In the genomic region with DNA sequence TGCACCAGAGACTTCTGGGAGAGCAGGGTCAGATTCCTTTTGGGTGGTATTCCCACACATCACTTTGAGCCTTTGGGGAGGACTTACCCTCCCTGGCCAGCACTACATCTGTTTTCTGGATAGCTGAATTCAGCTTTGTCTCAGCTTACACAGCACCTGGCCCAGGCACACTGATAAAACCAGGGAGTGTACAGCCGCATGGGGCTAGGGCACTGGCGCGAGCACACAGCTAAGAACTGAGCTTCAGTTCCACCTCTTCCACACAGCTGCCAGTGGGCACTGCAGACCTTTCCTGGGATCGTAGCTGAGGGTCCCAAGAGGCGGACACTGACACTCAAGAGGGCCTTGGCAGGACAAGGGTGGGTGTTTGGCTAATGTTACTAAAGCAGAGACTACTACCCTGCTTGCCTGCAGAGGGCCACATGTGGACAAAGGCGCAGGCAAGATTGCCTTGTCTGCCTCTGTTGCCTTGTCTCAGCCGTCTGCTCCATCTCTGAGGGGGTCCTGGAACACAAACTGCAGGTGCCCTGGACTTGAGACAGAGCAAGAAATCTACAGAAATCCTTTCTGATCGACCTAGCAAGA, we compare ENCODE assay signal across 20 mouse cellular contexts. TPM values are rescaled to one million over a fixed set of nuclear protein-coding genes. Genes with fewer than 3 reads are reported as not detected.
DNase-seq lines count a peak whose midpoint lies in the region; ATAC-seq and TF ChIP-seq lines count a peak whose summit lies in the region.
"Had no signal": no experiment of that assay in that cellular context is flagged by ENCODE, and none has a peak within 500 bp of the region (broad histone marks: within the 10 kb centered on the region; RNA-seq: fewer than 3 reads in every experiment).

No protein-coding gene starts in this region.

- no peaks in the 10 kb centered on the region for H3K27me3 ChIP-seq in kidney, embryonic 15.5 days
- no peaks in the 10 kb centered on the region for H3K27me3 ChIP-seq in erythroblast, embryonic 14.5 days (ENCODE audit: control insufficient read depth)
- no peaks in the 10 kb centered on the region for H3K27me3 ChIP-seq in liver, embryonic 15.5 days
- H3K27me3 ChIP-seq in midbrain, postnatal 0 days (ENCODE audit: insufficient read depth, low read length) = no peaks in the 10 kb centered on the region
- H3K27me3 ChIP-seq: neural tube, embryonic 12.5 days had no signal

- 77% methylated on average over 8 of the region's 8 CpGs for WGBS in kidney, embryonic 15.5 days
- WGBS in bone marrow, adult 2 months = 69% methylated on average over 8 of the region's 8 CpGs
- WGBS in liver, embryonic 15.5 days (ENCODE audit: insufficient replicate concordance) = 38% methylated on average over 8 of the region's 8 CpGs
- 81% methylated on average over 8 of the region's 8 CpGs for WGBS in midbrain, postnatal 0 days

- no peak overlapping the region for H3K9ac ChIP-seq in kidney, embryonic 15.5 days
- peak overlapping the region; percentile 56 for H3K9ac ChIP-seq in liver, embryonic 15.5 days
- H3K9ac ChIP-seq in midbrain, postnatal 0 days (replicated peaks; ENCODE audit: low read length, poor library complexity, severe bottlenecking) = no peak overlapping the region
- H3K9ac ChIP-seq: forebrain, postnatal 0 days; neural tube, embryonic 12.5 days had no signal

- no peak for DNase-seq in kidney, postnatal 25 days
- no peak for DNase-seq in retina, embryonic 14.5 days (ENCODE audit: low spot score)
- DNase-seq in adipocyte (ENCODE audit: low spot score) = no peak
- DNase-seq in midbrain, postnatal 0 days (ENCODE audit: low spot score) = no peak
- DNase-seq: B cell, adult 2 months; cerebellum, postnatal 10 days; forebrain, postnatal 0 days; gastrocnemius, postnatal 10 days; heart, postnatal 36 days; kidney, adult 2 months had no signal

- H3K27ac ChIP-seq in kidney, embryonic 15.5 days = no peak overlapping the region
- H3K27ac ChIP-seq in bone marrow, adult 2 months (ENCODE audit: control insufficient read depth, insufficient read depth, low read depth, low read length, poor library complexity) = peak overlapping the region; percentile 87
- H3K27ac ChIP-seq in liver, embryonic 15.5 days (replicated peaks) = peak overlapping the region; percentile 96
- H3K27ac ChIP-seq in midbrain, postnatal 0 days (ENCODE audit: low read depth, low read length) = no peak overlapping the region
- H3K27ac ChIP-seq: heart, embryonic 10.5 days; layer of hippocampus, adult 2 months; macrophage; neural tube, embryonic 12.5 days had no signal

- no peak for TF ChIP-seq CTCF in bone marrow, adult 2 months (IDR thresholded peaks at IDR 0.05; ENCODE audit: control insufficient read depth, insufficient read depth, low read length)
- TF ChIP-seq CTCF in midbrain, postnatal 0 days (IDR thresholded peaks at IDR 0.05) = no peak

- H3K36me3 ChIP-seq in kidney, embryonic 15.5 days = peaks cover 57% of the 10 kb centered on the region
- H3K36me3 ChIP-seq in erythroblast, embryonic 14.5 days (ENCODE audit: control insufficient read depth) = peaks cover 97% of the 10 kb centered on the region
- peaks cover 74% of the 10 kb centered on the region for H3K36me3 ChIP-seq in liver, embryonic 15.5 days (replicated peaks)
- H3K36me3 ChIP-seq in midbrain, postnatal 0 days (ENCODE audit: insufficient read depth, low read length) = peaks cover 29% of the 10 kb centered on the region

- H3K9me3 ChIP-seq in kidney, embryonic 15.5 days (replicated peaks) = no peaks in the 10 kb centered on the region
- H3K9me3 ChIP-seq in erythroblast, embryonic 14.5 days (ENCODE audit: control insufficient read depth, low read length) = no peaks in the 10 kb centered on the region
- H3K9me3 ChIP-seq in liver, embryonic 15.5 days (replicated peaks) = no peaks in the 10 kb centered on the region
- H3K9me3 ChIP-seq in midbrain, postnatal 0 days (ENCODE audit: low read length) = no peaks in the 10 kb centered on the region
- H3K9me3 ChIP-seq: heart, embryonic 10.5 days; neural tube, embryonic 12.5 days had no signal

- TF ChIP-seq POLR2A in bone marrow, adult 2 months (IDR thresholded peaks at IDR 0.05; ENCODE audit: borderline replicate concordance, control insufficient read depth, low read depth, low read length) = no peak

- ATAC-seq in kidney, embryonic 15.5 days (replicated peaks; ENCODE audit: low FRiP score) = peak; percentile 52; the same call in 1 of the 2 replicates
- peak; percentile 76 for ATAC-seq in liver, embryonic 15.5 days (ENCODE audit: insufficient read depth)
- ATAC-seq in midbrain, postnatal 0 days (ENCODE audit: low FRiP score) = no peak
- ATAC-seq: forebrain, postnatal 0 days; hindbrain, embryonic 16.5 days; midbrain, embryonic 16.5 days had no signal

- peaks cover 3% of the 10 kb centered on the region; the same call in 1 of the 2 replicates for H3K4me1 ChIP-seq in kidney, embryonic 15.5 days
- H3K4me1 ChIP-seq in bone marrow, adult 2 months (ENCODE audit: control insufficient read depth, insufficient read depth, low read length) = peaks cover 6% of the 10 kb centered on the region; the same call in 1 of the 2 replicates
- peaks cover 80% of the 10 kb centered on the region for H3K4me1 ChIP-seq in erythroblast, embryonic 14.5 days (ENCODE audit: control insufficient read depth)
- H3K4me1 ChIP-seq in liver, embryonic 15.5 days (replicated peaks) = peaks cover 61% of the 10 kb centered on the region
- H3K4me1 ChIP-seq in midbrain, postnatal 0 days (ENCODE audit: insufficient read depth, low read length) = peaks cover 8% of the 10 kb centered on the region; the same call in 1 of the 2 replicates
- H3K4me1 ChIP-seq: neural tube, embryonic 12.5 days had no signal

- no peak overlapping the region for H3K4me3 ChIP-seq in kidney, embryonic 15.5 days (replicated peaks)
- H3K4me3 ChIP-seq in bone marrow, adult 2 months (replicated peaks; ENCODE audit: control insufficient read depth, low read depth, low read length) = no peak overlapping the region
- H3K4me3 ChIP-seq in erythroblast, embryonic 14.5 days (replicated peaks) = peak overlapping the region; percentile 44
- H3K4me3 ChIP-seq in liver, embryonic 15.5 days (replicated peaks) = no peak overlapping the region; the same call in 1 of the 2 replicates
- H3K4me3 ChIP-seq in midbrain, postnatal 0 days (ENCODE audit: low read depth, low read length) = no peak overlapping the region
- H3K4me3 ChIP-seq: heart, embryonic 10.5 days; layer of hippocampus, adult 2 months; neural tube, embryonic 12.5 days had no signal

- no peak overlapping the region for H3K4me2 ChIP-seq in kidney, embryonic 15.5 days
- H3K4me2 ChIP-seq in liver, embryonic 15.5 days = peak overlapping the region; percentile 56
- no peak overlapping the region for H3K4me2 ChIP-seq in midbrain, postnatal 0 days (ENCODE audit: low read depth, low read length, poor library complexity, severe bottlenecking)
- H3K4me2 ChIP-seq: neural tube, embryonic 12.5 days had no signal

RNA-seq across cellular contexts. Expression of a gene that starts 57.4 kb away (rescaled TPM):
- polyA plus RNA-seq in kidney, embryonic 15.5 days (2015; fragmentation: Nextera tagmentation; extraction: Ambion mirVana) = 35.1 and 37.8 TPM in 2 replicates
- polyA plus RNA-seq in bone marrow, adult 2 months (2011; ENCODE audit: insufficient read depth, insufficient read length, low replicate concordance, missing spikeins) = 26.2 and 55.3 TPM in 2 replicates
- polyA plus RNA-seq in erythroblast, embryonic 14.5 days (2012) = 10.8 and 12.0 TPM in 2 replicates
- 14.3 and 14.7 TPM in 2 replicates for polyA plus RNA-seq in liver, embryonic 15.5 days (2015; fragmentation: Nextera tagmentation; extraction: Ambion mirVana)
- total RNA-seq in midbrain, postnatal 0 days (2014; rRNA removed) = 83.4 and 93.3 TPM in 2 replicates
- polyA plus RNA-seq in midbrain, postnatal 0 days (2015; fragmentation: Nextera tagmentation; extraction: Ambion mirVana) = 30.1 and 31.6 TPM in 2 replicates

Comparison
In these comparisons a context has a peak if more than half of its experiments do, and no peak if none do; other contexts are left out.
1. H3K27ac ChIP-seq: peak in bone marrow, adult 2 months (single experiment) and liver, embryonic 15.5 days (single experiment); none in kidney, embryonic 15.5 days (single experiment) and midbrain, postnatal 0 days (single experiment).